ENCODE assay signal across 8 mouse cellular contexts in genomic region chr7:97748527-97749206, GRCm38 (mm10). TPM values are rescaled to one million over a fixed set of nuclear protein-coding genes. Genes with fewer than 3 reads are reported as not detected.
DNase-seq lines count a peak whose midpoint lies in the region; ATAC-seq and TF ChIP-seq lines count a peak whose summit lies in the region.

No protein-coding gene starts in this region.

- peak overlapping the region; percentile 87 for H3K27ac ChIP-seq in kidney, adult 2 months (ENCODE audit: insufficient read depth, low read depth, low read length)
- H3K27ac ChIP-seq in embryonic facial prominence, embryonic 13.5 days, result peak overlapping the region; percentile 48; the same call in 1 of the 2 replicates
- peak overlapping the region; percentile 19 for H3K27ac ChIP-seq in limb, embryonic 15.5 days
- no peak overlapping the region for H3K27ac ChIP-seq in midbrain, embryonic 15.5 days

- no peaks in the 10 kb centered on the region for H3K9me3 ChIP-seq in embryonic facial prominence, embryonic 13.5 days
- H3K9me3 ChIP-seq in limb, embryonic 15.5 days, result no peaks in the 10 kb centered on the region
- H3K9me3 ChIP-seq in midbrain, embryonic 15.5 days, result no peaks in the 10 kb centered on the region

- no peaks in the 10 kb centered on the region for H3K36me3 ChIP-seq in kidney, adult 2 months (ENCODE audit: control insufficient read depth, insufficient read depth, low read length)
- H3K36me3 ChIP-seq in embryonic facial prominence, embryonic 13.5 days, result no peaks in the 10 kb centered on the region
- H3K36me3 ChIP-seq in limb, embryonic 15.5 days, result no peaks in the 10 kb centered on the region
- no peaks in the 10 kb centered on the region for H3K36me3 ChIP-seq in midbrain, embryonic 15.5 days (replicated peaks)

- 55% methylated on average over 10 of the region's 10 CpGs for WGBS in kidney, adult 2 months
- 57% methylated on average over 10 of the region's 10 CpGs for WGBS in embryonic facial prominence, embryonic 13.5 days
- 60% methylated on average over 10 of the region's 10 CpGs for WGBS in limb, embryonic 15.5 days
- WGBS in midbrain, embryonic 15.5 days, result 60% methylated on average over 10 of the region's 10 CpGs

- no peak for ATAC-seq in embryonic facial prominence, embryonic 13.5 days (ENCODE audit: insufficient number of reproducible peaks, insufficient read depth, low FRiP score, low TSS enrichment, low read depth)
- ATAC-seq in limb, embryonic 15.5 days (ENCODE audit: insufficient number of reproducible peaks, low FRiP score, low TSS enrichment, low read depth), result peak; percentile 48; the same call in 1 of the 2 replicates
- peak; percentile 25; the same call in 1 of the 2 replicates for ATAC-seq in midbrain, embryonic 15.5 days (replicated peaks)

- H3K9ac ChIP-seq in embryonic facial prominence, embryonic 13.5 days, result no peak overlapping the region
- H3K9ac ChIP-seq in limb, embryonic 15.5 days, result no peak overlapping the region
- H3K9ac ChIP-seq in midbrain, embryonic 15.5 days, result no peak overlapping the region

- peaks cover 5% of the 10 kb centered on the region; the same call in 1 of the 2 replicates for H3K4me1 ChIP-seq in kidney, adult 2 months (ENCODE audit: control insufficient read depth, insufficient read depth, low read length)
- peaks cover 23% of the 10 kb centered on the region for H3K4me1 ChIP-seq in embryonic facial prominence, embryonic 13.5 days
- 0 out of 2 replicates have a peak, but pooled peaks cover 5% of the 10 kb centered on the region for H3K4me1 ChIP-seq in limb, embryonic 15.5 days
- peaks cover 4% of the 10 kb centered on the region; the same call in 1 of the 2 replicates for H3K4me1 ChIP-seq in midbrain, embryonic 15.5 days

- no peak for TF ChIP-seq POLR2A in kidney, adult 2 months (IDR thresholded peaks at IDR 0.05; ENCODE audit: low read depth, low read length)

- DNase-seq in kidney, adult 2 months, result peak; percentile 67
- no peak for DNase-seq in kidney, adult 8-10 months
- peak; percentile 16 for DNase-seq in heart, postnatal 4 days
- DNase-seq in natural killer cell, adult 2 months (ENCODE audit: low spot score in 2 of 2), result no peak
- DNase-seq in ovary, postnatal 36 days (ENCODE audit: low spot score), result no peak

- peak overlapping the region; percentile 51 for H3K4me2 ChIP-seq in embryonic facial prominence, embryonic 13.5 days
- peak overlapping the region; percentile 31; the same call in 1 of the 2 replicates for H3K4me2 ChIP-seq in limb, embryonic 15.5 days
- peak overlapping the region; percentile 21 for H3K4me2 ChIP-seq in midbrain, embryonic 15.5 days

- no peaks in the 10 kb centered on the region for H3K27me3 ChIP-seq in kidney, adult 2 months (replicated peaks; ENCODE audit: control insufficient read depth, insufficient read depth, low read length)
- H3K27me3 ChIP-seq in embryonic facial prominence, embryonic 13.5 days, result no peaks in the 10 kb centered on the region
- no peaks in the 10 kb centered on the region for H3K27me3 ChIP-seq in limb, embryonic 15.5 days
- H3K27me3 ChIP-seq in midbrain, embryonic 15.5 days (replicated peaks), result no peaks in the 10 kb centered on the region

- peak overlapping the region; percentile 27 for H3K4me3 ChIP-seq in kidney, adult 2 months (ENCODE audit: insufficient read depth, low read depth, low read length)
- H3K4me3 ChIP-seq in embryonic facial prominence, embryonic 13.5 days, result no peak overlapping the region
- H3K4me3 ChIP-seq in limb, embryonic 15.5 days, result no peak overlapping the region
- no peak overlapping the region for H3K4me3 ChIP-seq in midbrain, embryonic 15.5 days

- TF ChIP-seq CTCF in kidney, adult 2 months (conservative IDR thresholded peaks at IDR 0.05; ENCODE audit: insufficient read depth, insufficient read length, low read depth, low read length), result no peak

RNA-seq across cellular contexts. Expression of gene Aqp11, which starts 10.6 kb away (rescaled TPM):
- 62.0 and 65.9 TPM in 2 replicates for polyA plus RNA-seq in kidney, adult 2 months (2012; rRNA removed)
- polyA plus RNA-seq in embryonic facial prominence, embryonic 13.5 days (2015; fragmentation: Nextera tagmentation; extraction: Ambion mirVana), result 4.9 and 5.5 TPM in 2 replicates
- 1 to 10 TPM; 1.1 to 1.9 TPM for total RNA-seq in heart, postnatal 4 days (2021)
- 2.5 and 3.6 TPM in 2 replicates for polyA plus RNA-seq in limb, embryonic 15.5 days (2015; fragmentation: Nextera tagmentation; extraction: Ambion mirVana)
- 15.9 and 18.0 TPM in 2 replicates for polyA plus RNA-seq in midbrain, embryonic 15.5 days (2015; fragmentation: Nextera tagmentation; extraction: Ambion mirVana)

RNA-seq across cellular contexts. Expression of gene Pak1, which starts 39.7 kb away (rescaled TPM):
- polyA plus RNA-seq in kidney, adult 2 months (2012; rRNA removed), result 25.1 and 30.3 TPM in 2 replicates
- polyA plus RNA-seq in embryonic facial prominence, embryonic 13.5 days (2015; fragmentation: Nextera tagmentation; extraction: Ambion mirVana), result 26.8 and 31.8 TPM in 2 replicates
- 1 to 10 TPM in 1 of 2 experiments, under 1 TPM in 1; 0.91 to 1.8 TPM for total RNA-seq in heart, postnatal 4 days (2021)
- 16.6 and 19.9 TPM in 2 replicates for polyA plus RNA-seq in limb, embryonic 15.5 days (2015; fragmentation: Nextera tagmentation; extraction: Ambion mirVana)
- 147 and 156 TPM in 2 replicates for polyA plus RNA-seq in midbrain, embryonic 15.5 days (2015; fragmentation: Nextera tagmentation; extraction: Ambion mirVana)

RNA-seq across cellular contexts. Expression of gene Clns1a, which starts 52.2 kb away (rescaled TPM):
- polyA plus RNA-seq in kidney, adult 2 months (2012; rRNA removed), result 23.5 and 28.7 TPM in 2 replicates
- polyA plus RNA-seq in embryonic facial prominence, embryonic 13.5 days (2015; fragmentation: Nextera tagmentation; extraction: Ambion mirVana), result 223 and 229 TPM in 2 replicates
- total RNA-seq in heart, postnatal 4 days (2021), result 10 to 100 TPM; 41.6 to 43.4 TPM
- polyA plus RNA-seq in limb, embryonic 15.5 days (2015; fragmentation: Nextera tagmentation; extraction: Ambion mirVana), result 175 and 177 TPM in 2 replicates
- 174 and 179 TPM in 2 replicates for polyA plus RNA-seq in midbrain, embryonic 15.5 days (2015; fragmentation: Nextera tagmentation; extraction: Ambion mirVana)

Comparison
In these comparisons a context has a peak if more than half of its experiments do, and no peak if none do; other contexts are left out.
1. DNase-seq: peak in kidney, adult 2 months (single experiment) and heart, postnatal 4 days (single experiment); none in kidney, adult 8-10 months (0 of 2), natural killer cell, adult 2 months (0 of 2) and ovary, postnatal 36 days (single experiment).
2. Peak in every context shown above with its lines, with median percentiles within 50 percentile points of each other: H3K4me2 ChIP-seq.